Mouse (Mus musculus) testis, adult 2 months (tissue): ENCODE measurements around the gene Ncbp3.

Experiments used
- CTCF ChIP-seq: fragments of 200-500 bp; IDR thresholded peaks from 2 replicates; pipeline ENCODE4 v1.5.1; 2012; ENCODE audit warnings: low read depth, mild to moderate bottlenecking, inconsistent platforms, low read length, moderate library complexity; ENCODE audit not compliant: control insufficient read depth, insufficient read depth, insufficient replicate concordance
- POLR2A ChIP-seq: fragments of 200-500 bp; IDR thresholded peaks from 2 replicates; pipeline ENCODE4 v1.6.1; 2012; ENCODE audit warnings: low read depth, mild to moderate bottlenecking, inconsistent platforms, low read length, moderate library complexity; ENCODE audit not compliant: control insufficient read depth

GRCm38 (mm10) chr11:73126495-73126894, 78.9 kb downstream of the Ncbp3 start:
- no peak for TF ChIP-seq CTCF
- no peak for TF ChIP-seq POLR2A
